Mouse (Mus musculus): ENCODE measurements around the gene Mob2. TPM values are rescaled to one million over a fixed set of nuclear protein-coding genes. Genes with fewer than 3 reads are reported as not detected.

The Mob2 gene
- polyA plus RNA-seq, 1 experiment from 2014 or later: 52.9 TPM

- no peak for ATAC-seq (replicated peaks; ENCODE audit: low FRiP score)
- peak; percentile 69 for DNase-seq (ENCODE audit: low spot score)
- Histone ChIP-seq H3K9me3 (ENCODE audit: control insufficient read depth, low read length) (no peaks in the 10 kb centered on the region), H3K4me3 (ENCODE audit: low read depth, low read length) (0 out of 2 replicates have a peak overlapping the region, but pooled peaks have one; percentile 8), H3K36me3 (ENCODE audit: control insufficient read depth, insufficient read depth, low read length) (no peaks in the 10 kb centered on the region; the same call in 1 of the 2 replicates), H3K27me3 (ENCODE audit: control insufficient read depth, insufficient read depth, low read length) (peaks cover 6% of the 10 kb centered on the region; the same call in 1 of the 2 replicates), H3K27ac (ENCODE audit: low read depth, low read length) (peak overlapping the region; percentile 8; the same call in 1 of the 2 replicates), H3K4me2 (ENCODE audit: low read depth, low read length, severe bottlenecking) (peak overlapping the region; percentile 94; the same call in 1 of the 2 replicates), H3K9ac (ENCODE audit: low read length) (no peak overlapping the region), H3K4me1 (replicated peaks; ENCODE audit: control insufficient read depth, insufficient read depth, low read length) (peaks cover 35% of the 10 kb centered on the region)
- 2% methylated on average over 4 of the region's 4 CpGs for WGBS
Measured at GRCm38 (mm10) chr7:142091848-142092247, 31.0 kb upstream of the Mob2 start.

- Histone ChIP-seq H3K4me3 (ENCODE audit: low read depth, low read length) (no peak overlapping the region), H3K9ac (ENCODE audit: low read length) (no peak overlapping the region), H3K27me3 (ENCODE audit: control insufficient read depth, insufficient read depth, low read length) (peaks cover under 1% of the 10 kb centered on the region), H3K9me3 (ENCODE audit: control insufficient read depth, low read length) (no peaks in the 10 kb centered on the region), H3K27ac (ENCODE audit: low read depth, low read length) (peak overlapping the region; percentile 37), H3K36me3 (ENCODE audit: control insufficient read depth, insufficient read depth, low read length) (no peaks in the 10 kb centered on the region; the same call in 1 of the 2 replicates), H3K4me2 (ENCODE audit: low read depth, low read length, severe bottlenecking) (0 out of 2 replicates have a peak overlapping the region, but pooled peaks have one; percentile 19), H3K4me1 (replicated peaks; ENCODE audit: control insufficient read depth, insufficient read depth, low read length) (peaks cover 33% of the 10 kb centered on the region)
- WGBS: 63% methylated on average over 17 of the region's 17 CpGs
- DNase-seq (ENCODE audit: low spot score) (no peak), ATAC-seq (replicated peaks; ENCODE audit: low FRiP score) (no peak)
Measured at GRCm38 (mm10) chr7:142089648-142090447, 29.0 kb upstream of the Mob2 start.

- ATAC-seq (replicated peaks; ENCODE audit: low FRiP score) (peak; percentile 77), DNase-seq (ENCODE audit: low spot score) (peak; percentile 78)
- H3K4me1 ChIP-seq (replicated peaks; ENCODE audit: control insufficient read depth, insufficient read depth, low read length): peaks cover 33% of the 10 kb centered on the region
- no peaks in the 10 kb centered on the region; the same call in 1 of the 2 replicates for H3K36me3 ChIP-seq (ENCODE audit: control insufficient read depth, insufficient read depth, low read length)
- H3K27ac ChIP-seq (ENCODE audit: low read depth, low read length): peak overlapping the region; percentile 67
- no peak overlapping the region for H3K4me3 ChIP-seq (ENCODE audit: low read depth, low read length)
- 3% methylated on average over 5 of the region's 5 CpGs for WGBS
- peak overlapping the region; percentile 19; the same call in 1 of the 2 replicates for H3K4me2 ChIP-seq (ENCODE audit: low read depth, low read length, severe bottlenecking)
- H3K9me3 ChIP-seq (ENCODE audit: control insufficient read depth, low read length): no peaks in the 10 kb centered on the region
- peaks cover 8% of the 10 kb centered on the region for H3K27me3 ChIP-seq (ENCODE audit: control insufficient read depth, insufficient read depth, low read length)
- no peak overlapping the region for H3K9ac ChIP-seq (ENCODE audit: low read length)
Measured at GRCm38 (mm10) chr7:142088886-142089285, 28.0 kb upstream of the Mob2 start.

GRCm38 (mm10) chr7:142087069-142087652 is 26.3 kb upstream of the Mob2 start:
- 91% methylated on average over 1 of the region's 1 CpGs for WGBS
- no peaks in the 10 kb centered on the region; the same call in 1 of the 2 replicates for H3K36me3 ChIP-seq (ENCODE audit: control insufficient read depth, insufficient read depth, low read length)
- no peaks in the 10 kb centered on the region for H3K9me3 ChIP-seq (ENCODE audit: control insufficient read depth, low read length)
- no peak overlapping the region for H3K9ac ChIP-seq (ENCODE audit: low read length)
- H3K27me3 ChIP-seq (ENCODE audit: control insufficient read depth, insufficient read depth, low read length): peaks cover 25% of the 10 kb centered on the region
- no peak overlapping the region for H3K4me3 ChIP-seq (ENCODE audit: low read depth, low read length)
- DNase-seq (ENCODE audit: low spot score) (no peak), ATAC-seq (replicated peaks; ENCODE audit: low FRiP score) (no peak)
- no peak overlapping the region for H3K4me2 ChIP-seq (ENCODE audit: low read depth, low read length, severe bottlenecking)
- H3K27ac ChIP-seq (ENCODE audit: low read depth, low read length): no peak overlapping the region
- H3K4me1 ChIP-seq (replicated peaks; ENCODE audit: control insufficient read depth, insufficient read depth, low read length): peaks cover 33% of the 10 kb centered on the region

GRCm38 (mm10) chr7:142086159-142086905 is 25.5 kb upstream of the Mob2 start:
- Histone ChIP-seq H3K4me3 (ENCODE audit: low read depth, low read length) (no peak overlapping the region), H3K36me3 (ENCODE audit: control insufficient read depth, insufficient read depth, low read length) (no peaks in the 10 kb centered on the region; the same call in 1 of the 2 replicates), H3K9me3 (ENCODE audit: control insufficient read depth, low read length) (no peaks in the 10 kb centered on the region), H3K27me3 (ENCODE audit: control insufficient read depth, insufficient read depth, low read length) (peaks cover 31% of the 10 kb centered on the region), H3K4me1 (replicated peaks; ENCODE audit: control insufficient read depth, insufficient read depth, low read length) (peaks cover 25% of the 10 kb centered on the region; the same call in 1 of the 2 replicates), H3K27ac (ENCODE audit: low read depth, low read length) (no peak overlapping the region), H3K4me2 (ENCODE audit: low read depth, low read length, severe bottlenecking) (no peak overlapping the region), H3K9ac (ENCODE audit: low read length) (no peak overlapping the region)
- DNase-seq (ENCODE audit: low spot score) (no peak), ATAC-seq (replicated peaks; ENCODE audit: low FRiP score) (no peak)
- 86% methylated on average over 4 of the region's 4 CpGs for WGBS

GRCm38 (mm10) chr7:142084820-142085219 is 24.0 kb upstream of the Mob2 start:
- Histone ChIP-seq H3K9me3 (ENCODE audit: control insufficient read depth, low read length) (no peaks in the 10 kb centered on the region), H3K4me1 (replicated peaks; ENCODE audit: control insufficient read depth, insufficient read depth, low read length) (peaks cover 19% of the 10 kb centered on the region; the same call in 1 of the 2 replicates), H3K27ac (ENCODE audit: low read depth, low read length) (no peak overlapping the region), H3K4me3 (ENCODE audit: low read depth, low read length) (no peak overlapping the region), H3K4me2 (ENCODE audit: low read depth, low read length, severe bottlenecking) (no peak overlapping the region), H3K36me3 (ENCODE audit: control insufficient read depth, insufficient read depth, low read length) (no peaks in the 10 kb centered on the region; the same call in 1 of the 2 replicates), H3K27me3 (ENCODE audit: control insufficient read depth, insufficient read depth, low read length) (peaks cover 34% of the 10 kb centered on the region), H3K9ac (ENCODE audit: low read length) (no peak overlapping the region)
- WGBS: 54% methylated on average over 3 of the region's 3 CpGs
- no peak for ATAC-seq (replicated peaks; ENCODE audit: low FRiP score)
- no peak for DNase-seq (ENCODE audit: low spot score)

GRCm38 (mm10) chr7:142084395-142084794 is 23.5 kb upstream of the Mob2 start:
- 32% methylated on average over 5 of the region's 5 CpGs for WGBS
- Histone ChIP-seq H3K4me3 (ENCODE audit: low read depth, low read length) (no peak overlapping the region), H3K9me3 (ENCODE audit: control insufficient read depth, low read length) (no peaks in the 10 kb centered on the region), H3K9ac (ENCODE audit: low read length) (no peak overlapping the region), H3K4me1 (replicated peaks; ENCODE audit: control insufficient read depth, insufficient read depth, low read length) (peaks cover 15% of the 10 kb centered on the region; the same call in 1 of the 2 replicates), H3K4me2 (ENCODE audit: low read depth, low read length, severe bottlenecking) (no peak overlapping the region), H3K27me3 (ENCODE audit: control insufficient read depth, insufficient read depth, low read length) (peaks cover 34% of the 10 kb centered on the region), H3K27ac (ENCODE audit: low read depth, low read length) (no peak overlapping the region), H3K36me3 (ENCODE audit: control insufficient read depth, insufficient read depth, low read length) (no peaks in the 10 kb centered on the region; the same call in 1 of the 2 replicates)
- ATAC-seq (replicated peaks; ENCODE audit: low FRiP score): no peak
- DNase-seq (ENCODE audit: low spot score): no peak

Data from forebrain, embryonic 11.5 days (tissue).